Mouse (Mus musculus): ENCODE results near the gene Zfp641. TPM values are rescaled to one million over a fixed set of nuclear protein-coding genes. Genes with fewer than 3 reads are reported as not detected.

Gene Zfp641
- 3.6 and 4.6 TPM in 2 replicates for polyA plus RNA-seq (2012; ENCODE audit: insufficient read depth, insufficient read length, missing spikeins)

- Histone ChIP-seq H3K4me3 (ENCODE audit: insufficient read depth, low read depth, low read length) (peak within 1 kb of the TSS; percentile 73), H3K27ac (replicated peaks; ENCODE audit: low read depth, low read length) (no peak within 1 kb of the TSS), H3K4me1 (ENCODE audit: control insufficient read depth, insufficient read depth, insufficient read length, low read length) (no peaks in the 10 kb centered on the region)
These were observed at the start of gene Zfp641 for GRCm38 (mm10) chr15:98295628-98296551. TSS of gene Zfp641 (minus strand) at chr15:98296161.

GRCm38 (mm10) chr15:98340887-98341286 lies 44.9 kb upstream of the Zfp641 start, which contains the start of gene Olfr284:
TSS of gene Olfr284 (minus strand) at chr15:98340987.
- H3K4me3 ChIP-seq (ENCODE audit: insufficient read depth, low read depth, low read length) = no peak within 1 kb of the TSS
- no peak within 1 kb of the TSS for H3K27ac ChIP-seq (replicated peaks; ENCODE audit: low read depth, low read length)
- H3K4me1 ChIP-seq (ENCODE audit: control insufficient read depth, insufficient read depth, insufficient read length, low read length) = no peaks in the 10 kb centered on the region

- Histone ChIP-seq H3K4me1 (ENCODE audit: control insufficient read depth, insufficient read depth, insufficient read length, low read length) (no peaks in the 10 kb centered on the region), H3K4me3 (ENCODE audit: insufficient read depth, low read depth, low read length) (no peak within 1 kb of the TSS), H3K27ac (replicated peaks; ENCODE audit: low read depth, low read length) (no peak within 1 kb of the TSS)
These were observed 21.3 kb upstream of the Zfp641 start, which contains the start of gene Olfr285 for GRCm38 (mm10) chr15:98317177-98317724. TSS of gene Olfr285 (minus strand) at chr15:98317353.

- H3K27ac ChIP-seq (replicated peaks; ENCODE audit: low read depth, low read length) = no peak overlapping the region
These were observed 19.7 kb upstream of the Zfp641 start for GRCm38 (mm10) chr15:98315703-98316102.

GRCm38 (mm10) chr15:98293651-98294050 lies 2.3 kb downstream of the Zfp641 start:
- H3K27ac ChIP-seq (replicated peaks; ENCODE audit: low read depth, low read length) = no peak overlapping the region
- no peak overlapping the region for H3K4me3 ChIP-seq (ENCODE audit: insufficient read depth, low read depth, low read length)
- H3K4me1 ChIP-seq (ENCODE audit: control insufficient read depth, insufficient read depth, insufficient read length, low read length) = no peaks in the 10 kb centered on the region

More at GRCm38 (mm10) chr15:98315703-98316102, 19.7 kb upstream of the Zfp641 start:
- Histone ChIP-seq H3K4me3 (ENCODE audit: insufficient read depth, low read depth, low read length) (no peak overlapping the region), H3K4me1 (ENCODE audit: control insufficient read depth, insufficient read depth, insufficient read length, low read length) (no peaks in the 10 kb centered on the region)

GRCm38 (mm10) chr15:98288566-98288965 lies 7.4 kb downstream of the Zfp641 start:
- H3K4me3 ChIP-seq (ENCODE audit: insufficient read depth, low read depth, low read length) = no peak overlapping the region
- no peak overlapping the region for H3K27ac ChIP-seq (replicated peaks; ENCODE audit: low read depth, low read length)
- no peaks in the 10 kb centered on the region for H3K4me1 ChIP-seq (ENCODE audit: control insufficient read depth, insufficient read depth, insufficient read length, low read length)

- Histone ChIP-seq H3K4me3 (ENCODE audit: insufficient read depth, low read depth, low read length) (no peak overlapping the region), H3K27ac (replicated peaks; ENCODE audit: low read depth, low read length) (no peak overlapping the region), H3K4me1 (ENCODE audit: control insufficient read depth, insufficient read depth, insufficient read length, low read length) (no peaks in the 10 kb centered on the region)
These were observed 9.5 kb downstream of the Zfp641 start for GRCm38 (mm10) chr15:98286418-98286817.

- no peak overlapping the region for H3K4me3 ChIP-seq (ENCODE audit: insufficient read depth, low read depth, low read length)
- H3K4me1 ChIP-seq (ENCODE audit: control insufficient read depth, insufficient read depth, insufficient read length, low read length) = no peaks in the 10 kb centered on the region
- no peak overlapping the region for H3K27ac ChIP-seq (replicated peaks; ENCODE audit: low read depth, low read length)
These were observed 38.2 kb downstream of the Zfp641 start for GRCm38 (mm10) chr15:98257776-98258175.

- Histone ChIP-seq H3K27ac (replicated peaks; ENCODE audit: low read depth, low read length) (no peak within 1 kb of the TSS), H3K4me1 (ENCODE audit: control insufficient read depth, insufficient read depth, insufficient read length, low read length) (no peaks in the 10 kb centered on the region), H3K4me3 (ENCODE audit: insufficient read depth, low read depth, low read length) (no peak within 1 kb of the TSS)
These were observed 38.8 kb downstream of the Zfp641 start, which contains the start of gene H1fnt for GRCm38 (mm10) chr15:98257193-98257592. TSS of gene H1fnt (minus strand) at chr15:98257293.

GRCm38 (mm10) chr15:98256271-98256670 lies 39.7 kb downstream of the Zfp641 start:
- Histone ChIP-seq H3K4me3 (ENCODE audit: insufficient read depth, low read depth, low read length) (no peak overlapping the region), H3K27ac (replicated peaks; ENCODE audit: low read depth, low read length) (no peak overlapping the region), H3K4me1 (ENCODE audit: control insufficient read depth, insufficient read depth, insufficient read length, low read length) (no peaks in the 10 kb centered on the region)

Other genes starting within 250 kb of the Zfp641 start
- gene Pfkm, start 203.6 kb downstream of the Zfp641 start, polyA plus RNA-seq (2012; ENCODE audit: insufficient read depth, insufficient read length, missing spikeins) = 55.0 and 67.2 TPM in 2 replicates
- gene Senp1, start 202.4 kb downstream of the Zfp641 start, polyA plus RNA-seq (2012; ENCODE audit: insufficient read depth, insufficient read length, missing spikeins) = 6.0 and 7.7 TPM in 2 replicates
- gene Asb8, start 130.5 kb downstream of the Zfp641 start, polyA plus RNA-seq (2012; ENCODE audit: insufficient read depth, insufficient read length, missing spikeins) = 31.3 and 32.9 TPM in 2 replicates
- gene Ccdc184, start 129.0 kb downstream of the Zfp641 start, polyA plus RNA-seq (2012; ENCODE audit: insufficient read depth, insufficient read length, missing spikeins) = not detected in 2 replicates
- gene Olfr288, start 100.6 kb downstream of the Zfp641 start, polyA plus RNA-seq (2012; ENCODE audit: insufficient read depth, insufficient read length, missing spikeins) = not detected in 2 replicates
- not detected in 2 replicates for gene Gm44579, start 75.2 kb downstream of the Zfp641 start, polyA plus RNA-seq (2012; ENCODE audit: insufficient read depth, insufficient read length, missing spikeins)
- not detected in 2 replicates for gene Olfr287, start 75.1 kb downstream of the Zfp641 start, polyA plus RNA-seq (2012; ENCODE audit: insufficient read depth, insufficient read length, missing spikeins)
- not detected in 2 replicates for gene Olfr286, start 61.7 kb downstream of the Zfp641 start, polyA plus RNA-seq (2012; ENCODE audit: insufficient read depth, insufficient read length, missing spikeins)
- not detected in 2 replicates for gene H1fnt, start 38.9 kb downstream of the Zfp641 start, polyA plus RNA-seq (2012; ENCODE audit: insufficient read depth, insufficient read length, missing spikeins)
- gene Olfr285, start 21.2 kb upstream of the Zfp641 start, polyA plus RNA-seq (2012; ENCODE audit: insufficient read depth, insufficient read length, missing spikeins) = not detected in 2 replicates
- not detected in 2 replicates for gene Olfr284, start 44.8 kb upstream of the Zfp641 start, polyA plus RNA-seq (2012; ENCODE audit: insufficient read depth, insufficient read length, missing spikeins)
- not detected in 2 replicates for gene Olfr283, start 84.8 kb upstream of the Zfp641 start, polyA plus RNA-seq (2012; ENCODE audit: insufficient read depth, insufficient read length, missing spikeins)
- gene Olfr282, start 135.1 kb upstream of the Zfp641 start, polyA plus RNA-seq (2012; ENCODE audit: insufficient read depth, insufficient read length, missing spikeins) = not detected in 2 replicates
- gene Olfr281, start 156.4 kb upstream of the Zfp641 start, polyA plus RNA-seq (2012; ENCODE audit: insufficient read depth, insufficient read length, missing spikeins) = not detected in 2 replicates
- gene OR5BS1P, start 173.7 kb upstream of the Zfp641 start, polyA plus RNA-seq (2012; ENCODE audit: insufficient read depth, insufficient read length, missing spikeins) = not detected in 2 replicates
- gene Lalba, start 186.6 kb upstream of the Zfp641 start, polyA plus RNA-seq (2012; ENCODE audit: insufficient read depth, insufficient read length, missing spikeins) = not detected in 2 replicates
- gene Olfr279, start 196.2 kb upstream of the Zfp641 start, polyA plus RNA-seq (2012; ENCODE audit: insufficient read depth, insufficient read length, missing spikeins) = not detected in 2 replicates
- 33.1 and 38.0 TPM in 2 replicates for gene Kansl2, start 238.1 kb upstream of the Zfp641 start, polyA plus RNA-seq (2012; ENCODE audit: insufficient read depth, insufficient read length, missing spikeins)